Mouse (Mus musculus) forebrain, postnatal 0 days (tissue): ENCODE measurements at regions not wholly inside any gene's neighbourhood (a gene's known extent, or its start where the extent isn't known, plus 50 kb on each side); places are given as distances from the start of the nearest gene placed in this dataset.

Experiments
- ATAC-seq: fragments of 200-750 bp; cut with Nextera tagmentation; 2 replicates; pipeline ENCODE4 v1.8.0; 2017; ENCODE audit warnings: mild to moderate bottlenecking, moderate library complexity
- DNase-seq: peaks from one replicate; pipeline ENCODE4 v3.0.0-alpha.2; 2015
- H3K27ac ChIP-seq: fragments of 300-500 bp; sonication (generic); 2 replicates; pipeline ENCODE4 v1.5.1; 2014; ENCODE audit warnings: low read depth, mild to moderate bottlenecking, antibody characterized with exemption, low read length, moderate library complexity, mixed read lengths
- H3K27me3 ChIP-seq: fragments of 300-500 bp; sonication (generic); 2 replicates; pipeline ENCODE4 v1.6.1; 2014; ENCODE audit warnings: mild to moderate bottlenecking, low read length, mixed read lengths; ENCODE audit not compliant: insufficient read depth
- H3K36me3 ChIP-seq: fragments of 300-500 bp; sonication (generic); 2 replicates; pipeline ENCODE4 v1.6.1; 2014; ENCODE audit warnings: mild to moderate bottlenecking, moderate library complexity; ENCODE audit not compliant: insufficient read depth
- H3K4me1 ChIP-seq: fragments of 300-500 bp; sonication (generic); 2 replicates; pipeline ENCODE4 v1.6.1; 2014; ENCODE audit warnings: antibody characterized with exemption; ENCODE audit not compliant: insufficient read depth
- H3K4me2 ChIP-seq: fragments of 300-500 bp; sonication (generic); 2 replicates; pipeline ENCODE4 v1.6.1; 2014; ENCODE audit warnings: low read depth, mild to moderate bottlenecking, moderate library complexity
- H3K4me3 ChIP-seq: fragments of 300-500 bp; sonication (generic); 2 replicates; pipeline ENCODE4 v1.5.1; 2014; ENCODE audit warnings: low read depth, low read length, mixed read lengths
- H3K9ac ChIP-seq: fragments of 300-500 bp; sonication (generic); 2 replicates; pipeline ENCODE4 v1.6.1; 2014; ENCODE audit warnings: mild to moderate bottlenecking
- H3K9me3 ChIP-seq: fragments of 300-500 bp; sonication (generic); 2 replicates; pipeline ENCODE4 v1.6.1; 2016; ENCODE audit warnings: low read length
- CTCF ChIP-seq: sonication (generic); IDR thresholded peaks from 2 replicates; pipeline ENCODE4 v1.5.1; 2016; ENCODE audit warnings: antibody characterized with exemption, control low read depth, low read depth
- WGBS: fragments of 180-500 bp; shearing (Covaris S2); extraction: QIAGEN DNeasy Blood & Tissue Kit; methylation state at CpG from one replicate; pipeline ENCODE4 v1.1.7; 2014; 5-methylcytosine and 5-hydroxymethylcytosine counted together

DNA sequence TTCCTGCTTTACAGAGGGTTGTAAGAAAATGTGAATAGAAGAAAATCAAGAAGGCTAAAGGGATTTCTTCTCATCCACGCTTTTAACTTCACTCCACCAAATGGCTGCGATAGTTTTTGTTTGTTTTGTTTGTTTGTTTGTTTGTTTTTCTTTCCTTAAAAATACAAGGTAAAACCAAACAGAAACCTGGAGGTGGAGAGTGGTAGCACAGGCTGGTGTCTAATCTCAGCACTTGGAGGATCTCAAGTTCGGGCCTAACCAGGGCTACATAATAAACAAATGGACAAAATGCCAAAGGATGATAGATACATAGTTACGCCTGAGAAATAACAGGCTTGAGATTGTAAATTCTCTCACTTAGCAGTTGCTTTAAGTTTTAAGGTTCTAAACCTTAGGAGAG lies 50.8 kb upstream of the Mboat1 start:
- no peak overlapping the region for H3K9ac ChIP-seq
- ATAC-seq (peak; percentile 54; the same call in 1 of the 2 replicates), DNase-seq (no peak)
- no peaks in the 10 kb centered on the region for H3K4me1 ChIP-seq
- no peak overlapping the region for H3K4me2 ChIP-seq
- no peak overlapping the region for H3K4me3 ChIP-seq
- no peaks in the 10 kb centered on the region for H3K27me3 ChIP-seq
- no peaks in the 10 kb centered on the region for H3K9me3 ChIP-seq
- TF ChIP-seq CTCF: no peak
- 64% methylated on average over 4 of the region's 4 CpGs for WGBS
- no peaks in the 10 kb centered on the region for H3K36me3 ChIP-seq
- no peak overlapping the region for H3K27ac ChIP-seq

DNA sequence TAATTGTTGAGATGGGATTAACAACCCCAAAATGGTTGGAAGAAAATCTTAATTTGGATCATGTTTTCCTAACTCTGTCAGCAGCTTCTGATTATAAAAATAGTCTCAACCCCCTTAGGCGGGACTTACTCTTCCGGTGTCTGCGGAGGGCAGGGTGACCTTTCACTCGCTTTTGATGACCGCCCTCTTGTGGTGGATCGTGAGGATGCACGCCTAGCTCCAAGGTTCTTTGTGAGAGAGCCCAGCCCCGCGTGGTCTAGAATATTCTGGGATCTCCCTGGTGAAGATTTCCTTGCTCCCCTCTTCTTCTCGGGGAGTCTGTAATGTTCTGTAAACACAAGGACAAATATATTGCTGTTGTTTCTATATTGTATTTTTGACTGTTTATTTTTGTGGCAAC lies 51.3 kb upstream of the Mboat1 start:
- no peaks in the 10 kb centered on the region for H3K27me3 ChIP-seq
- no peak overlapping the region for H3K27ac ChIP-seq
- under 1% methylated on average over 10 of the region's 10 CpGs for WGBS
- DNase-seq (peak; percentile 92), ATAC-seq (peak; percentile 97)
- H3K4me1 ChIP-seq: no peaks in the 10 kb centered on the region
- no peaks in the 10 kb centered on the region for H3K9me3 ChIP-seq
- H3K4me2 ChIP-seq: peak overlapping the region; percentile 15; the same call in 1 of the 2 replicates
- no peaks in the 10 kb centered on the region for H3K36me3 ChIP-seq
- peak; percentile 89 for TF ChIP-seq CTCF
- H3K4me3 ChIP-seq: no peak overlapping the region
- no peak overlapping the region for H3K9ac ChIP-seq

DNA sequence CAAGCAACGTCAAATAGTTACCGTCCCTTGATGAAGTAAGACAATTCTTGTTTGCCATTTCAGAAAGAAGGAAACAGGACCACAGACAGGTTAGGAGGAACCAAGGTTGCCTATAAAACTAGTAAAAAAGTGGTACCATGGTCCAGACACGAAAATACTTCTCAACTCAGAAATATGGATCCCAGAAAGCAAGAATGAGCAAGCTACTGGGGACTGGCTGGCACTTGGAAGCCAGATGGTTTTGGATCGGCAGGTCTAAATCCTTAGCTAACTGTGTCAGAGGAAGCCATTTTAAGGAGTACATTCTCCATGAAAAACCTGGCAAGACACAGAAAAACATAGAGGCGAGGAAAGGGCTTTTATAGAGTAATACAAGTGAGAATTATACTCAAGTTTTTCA lies 51.9 kb upstream of the Mboat1 start:
- 78% methylated on average over 5 of the region's 5 CpGs for WGBS
- no peak for TF ChIP-seq CTCF

DNA sequence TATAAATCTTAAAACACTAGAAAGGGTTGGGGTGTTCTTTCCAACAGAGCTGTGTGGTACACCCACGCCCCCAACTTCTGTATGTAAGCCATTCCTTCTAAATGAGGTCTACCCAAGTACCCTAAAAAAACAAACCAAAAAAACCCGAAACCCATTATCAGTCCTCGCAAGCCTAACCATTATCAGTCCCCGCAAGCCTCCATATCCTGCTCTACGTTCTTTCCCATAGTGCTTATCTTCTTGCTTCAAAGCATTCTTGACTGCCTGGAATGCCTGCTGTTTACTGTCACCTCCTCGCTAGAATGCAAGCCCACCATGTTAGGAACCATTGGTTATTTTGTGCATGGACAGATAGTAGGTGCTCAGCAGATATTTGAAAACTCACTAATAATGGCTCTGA lies 52.3 kb upstream of the Mboat1 start:
- Histone ChIP-seq H3K9ac (no peak overlapping the region), H3K4me3 (no peak overlapping the region), H3K27me3 (no peaks in the 10 kb centered on the region), H3K4me2 (no peak overlapping the region), H3K36me3 (no peaks in the 10 kb centered on the region), H3K27ac (no peak overlapping the region), H3K9me3 (no peaks in the 10 kb centered on the region), H3K4me1 (no peaks in the 10 kb centered on the region)
- DNase-seq (no peak), ATAC-seq (no peak)
- WGBS: 90% methylated on average over 6 of the region's 6 CpGs
- TF ChIP-seq CTCF: no peak

More for the DNA sequence above, 51.9 kb upstream of the Mboat1 start:
- H3K4me1 ChIP-seq: no peaks in the 10 kb centered on the region
- no peak for ATAC-seq
- H3K9me3 ChIP-seq: no peaks in the 10 kb centered on the region
- no peak overlapping the region for H3K9ac ChIP-seq
- no peak overlapping the region for H3K4me2 ChIP-seq
- H3K27me3 ChIP-seq: no peaks in the 10 kb centered on the region
- no peaks in the 10 kb centered on the region for H3K36me3 ChIP-seq
- no peak overlapping the region for H3K4me3 ChIP-seq
- DNase-seq: peak; percentile 17
- H3K27ac ChIP-seq: no peak overlapping the region

DNA sequence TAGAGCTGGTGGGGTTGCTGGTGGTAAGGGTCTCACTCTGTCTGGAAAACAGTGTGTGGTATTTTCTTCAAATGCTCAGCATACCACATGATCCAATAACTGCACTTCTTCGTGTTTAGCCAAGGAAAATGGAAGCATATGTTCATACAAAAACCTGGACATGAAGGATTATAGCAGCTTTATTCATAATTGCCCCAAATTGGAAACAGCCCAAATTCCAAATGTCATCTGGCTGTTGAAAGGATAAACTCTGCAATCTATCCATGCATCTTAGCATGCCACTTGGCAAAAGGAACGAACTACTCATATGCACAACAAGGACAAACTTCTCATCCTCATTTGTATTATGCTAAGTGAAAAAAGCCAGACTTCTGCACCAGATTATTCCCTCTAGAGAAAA lies 53.5 kb upstream of the Mboat1 start:
- H3K9me3 ChIP-seq: no peaks in the 10 kb centered on the region
- no peaks in the 10 kb centered on the region for H3K27me3 ChIP-seq
- WGBS: 47% methylated on average over 2 of the region's 2 CpGs
- no peak for TF ChIP-seq CTCF
- H3K4me3 ChIP-seq: no peak overlapping the region
- ATAC-seq: no peak
- no peak overlapping the region for H3K4me2 ChIP-seq
- no peak overlapping the region for H3K9ac ChIP-seq
- no peaks in the 10 kb centered on the region for H3K36me3 ChIP-seq
- peak; percentile 25 for DNase-seq
- no peaks in the 10 kb centered on the region for H3K4me1 ChIP-seq
- H3K27ac ChIP-seq: no peak overlapping the region

DNA sequence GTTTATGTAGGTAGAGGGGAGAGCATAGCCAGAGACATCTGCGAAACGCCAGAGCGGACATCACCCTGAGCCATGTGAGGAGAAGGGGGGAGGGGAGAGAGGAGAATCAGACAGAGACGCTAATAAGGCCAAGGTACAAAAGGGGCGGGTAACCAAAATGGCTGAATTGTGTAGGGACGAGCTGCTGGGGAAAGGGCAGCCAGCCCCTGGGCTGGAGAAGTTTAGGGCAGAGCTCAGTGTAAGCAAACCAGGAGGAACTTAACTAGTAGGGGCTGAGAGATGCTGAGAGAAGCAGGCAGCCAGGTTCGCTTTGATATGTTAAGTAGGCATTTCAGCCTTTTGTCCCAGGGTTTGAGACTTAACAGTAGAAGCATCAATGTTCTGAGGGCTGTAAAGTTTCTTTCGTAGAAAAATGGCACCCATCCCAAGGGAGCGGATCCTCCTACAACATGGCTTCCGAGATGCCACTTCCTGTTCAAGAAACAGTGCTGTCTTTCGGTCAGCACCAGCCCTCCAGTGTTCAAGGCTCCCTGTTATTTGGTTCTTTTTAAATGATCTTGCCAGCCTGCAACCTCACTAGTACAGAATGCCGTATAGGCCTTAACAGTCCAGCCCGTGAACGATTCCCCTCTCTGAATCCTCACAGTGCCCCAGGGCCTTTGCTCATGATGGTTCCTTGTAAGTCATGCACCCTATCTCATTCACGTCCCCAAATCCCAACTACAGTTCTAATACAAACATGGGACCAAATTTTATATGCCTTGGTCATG lies 55.4 kb upstream of the Mboat1 start:
- Histone ChIP-seq H3K9ac (no peak overlapping the region), H3K27me3 (no peaks in the 10 kb centered on the region), H3K4me1 (no peaks in the 10 kb centered on the region), H3K27ac (no peak overlapping the region), H3K4me2 (no peak overlapping the region), H3K36me3 (no peaks in the 10 kb centered on the region), H3K9me3 (no peaks in the 10 kb centered on the region), H3K4me3 (no peak overlapping the region)
- ATAC-seq (no peak), DNase-seq (no peak)
- no peak for TF ChIP-seq CTCF
- WGBS: 59% methylated on average over 15 of the region's 15 CpGs

DNA sequence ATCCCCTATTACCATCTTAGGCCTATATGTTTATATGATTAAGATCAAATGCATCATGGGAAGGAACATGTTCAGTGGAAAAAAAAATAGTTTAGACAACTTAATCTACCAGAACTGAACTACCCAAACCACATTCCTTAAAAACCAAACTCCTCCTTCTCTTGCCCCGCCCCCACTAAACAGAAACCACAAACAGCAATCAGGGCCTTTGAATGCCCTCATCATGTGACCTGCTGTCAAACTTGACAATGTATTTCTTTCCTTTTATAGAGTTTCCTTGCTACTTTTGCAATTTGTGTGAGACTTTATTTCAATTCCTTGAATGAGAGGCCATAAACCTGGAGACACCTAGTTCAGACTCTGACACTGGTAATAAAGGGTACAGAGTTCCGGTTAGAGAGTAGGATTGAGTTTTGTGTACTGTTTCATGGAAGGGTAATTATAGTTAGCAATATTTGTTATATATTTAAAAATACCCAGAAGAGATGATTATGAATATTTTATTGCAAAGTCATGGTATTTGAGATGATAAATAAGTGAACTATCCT lies 61.7 kb upstream of the Mboat1 start:
- no peak overlapping the region for H3K27ac ChIP-seq
- no peaks in the 10 kb centered on the region for H3K27me3 ChIP-seq
- 93% methylated on average over 2 of the region's 2 CpGs for WGBS
- H3K9me3 ChIP-seq: no peaks in the 10 kb centered on the region
- no peak for ATAC-seq
- DNase-seq: no peak
- H3K9ac ChIP-seq: no peak overlapping the region
- no peak for TF ChIP-seq CTCF
- no peaks in the 10 kb centered on the region for H3K4me1 ChIP-seq
- H3K36me3 ChIP-seq: no peaks in the 10 kb centered on the region
- no peak overlapping the region for H3K4me2 ChIP-seq
- H3K4me3 ChIP-seq: no peak overlapping the region
